Mouse (Mus musculus) A20 (cell line): ENCODE results near the gene Wdr53.
A peak's percentile ranks its signal among the peaks of the same experiment; 100 is the strongest.
"Not testable (repeated sequence)": the region's sequence is repeated elsewhere in the genome, so short reads cannot be mapped to it uniquely, and the experiment has no call there.

Experiments used
- DNase-seq: peaks from one replicate; pipeline ENCODE4 v3.0.0-alpha.2; 2011; ENCODE audit warnings: low read depth, low spot score

Gene Wdr53

GRCm38 (mm10) chr16:32278396-32278795 is 31.4 kb downstream of the Wdr53 start:
- peak; percentile 52 for DNase-seq

- DNase-seq: no peak
These were observed 33.2 kb downstream of the Wdr53 start for GRCm38 (mm10) chr16:32280211-32280610.

- DNase-seq: no peak
These were observed 35.6 kb downstream of the Wdr53 start for GRCm38 (mm10) chr16:32282608-32283007.

GRCm38 (mm10) chr16:32291821-32292220 is 44.8 kb downstream of the Wdr53 start:
- no peak for DNase-seq

GRCm38 (mm10) chr16:32299617-32300016 is 52.6 kb downstream of the Wdr53 start:
- DNase-seq: not testable (repeated sequence)

- DNase-seq: no peak
These were observed 56.0 kb downstream of the Wdr53 start for GRCm38 (mm10) chr16:32303046-32303445.

GRCm38 (mm10) chr16:32303886-32304285 is 56.9 kb downstream of the Wdr53 start:
- DNase-seq: no peak
